Mouse (Mus musculus): Measurements from ENCODE around the gene Olfr654. TPM values are rescaled to one million over a fixed set of nuclear protein-coding genes. Genes with fewer than 3 reads are reported as not detected.

Olfr654 gene
- polyA plus RNA-seq (2021; fragmentation: Nextera tagmentation) = not detected in 2 replicates
- long read RNA-seq, experiment 1 = 0 reads
- long read RNA-seq, experiment 2 = 0 reads

GRCm38 (mm10) chr7:104586725-104587124 lies at the start of gene Olfr654:
TSS of gene Olfr654 (plus strand) at chr7:104587025.

GRCm38 (mm10) chr7:104549833-104550232 lies 37.0 kb upstream of the Olfr654 start, which contains the start of gene Olfr651:
TSS of gene Olfr651 (plus strand) at chr7:104550133.

GRCm38 (mm10) chr7:104560601-104561000 lies 26.2 kb upstream of the Olfr654 start, which contains the start of gene Olfr652:
TSS of gene Olfr652 (plus strand) at chr7:104560901.

GRCm38 (mm10) chr7:104577014-104577413 lies 9.8 kb upstream of the Olfr654 start, which contains the start of gene Olfr653:
TSS of gene Olfr653 (plus strand) at chr7:104577314.

GRCm38 (mm10) chr7:104601679-104602078 lies 14.9 kb downstream of the Olfr654 start, which contains the start of gene Olfr655:
TSS of gene Olfr655 (minus strand) at chr7:104601779.

DNA sequence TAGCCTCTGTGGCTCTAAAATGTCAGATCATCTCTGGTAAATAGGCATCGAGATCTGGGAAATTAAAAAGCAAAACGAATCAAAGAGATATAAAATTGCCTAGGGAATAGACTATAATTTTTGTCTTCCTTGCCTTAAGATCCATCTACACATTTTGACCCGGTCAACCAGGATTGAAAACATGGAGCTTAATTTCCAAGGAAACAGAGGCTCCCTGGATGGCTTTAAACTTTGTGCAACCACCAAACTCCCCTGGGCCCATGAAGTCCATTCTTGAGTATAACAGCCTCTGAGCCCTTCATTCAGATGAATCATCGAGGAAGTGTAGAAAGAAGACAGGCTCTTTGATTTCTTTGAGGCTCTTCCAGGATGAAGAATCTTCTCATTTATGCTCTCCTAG lies 26.8 kb downstream of the Olfr654 start, which contains the start of gene Olfr656:
Olfr656 (plus strand) TSS at position 301 of the 400 bp plus-strand sequence.

GRCm38 (mm10) chr7:104624494-104624893 lies 37.7 kb downstream of the Olfr654 start, which contains the start of gene Olfr657:
TSS of gene Olfr657 (plus strand) at chr7:104624794.

Other genes starting within 250 kb of the Olfr654 start
- gene Trim12c, start 233.7 kb upstream of the Olfr654 start, polyA plus RNA-seq (2021; fragmentation: Nextera tagmentation) = 0.67 and 0.77 TPM in 2 replicates
- gene Trim30b, start 217.1 kb upstream of the Olfr654 start, polyA plus RNA-seq (2021; fragmentation: Nextera tagmentation) = 0.05 TPM in 1 of 2 replicates, not detected in the other
- not detected in 2 replicates for gene Trim30c, start 186.2 kb upstream of the Olfr654 start, polyA plus RNA-seq (2021; fragmentation: Nextera tagmentation)
- gene Trim30a, start 121.8 kb upstream of the Olfr654 start, polyA plus RNA-seq (2021; fragmentation: Nextera tagmentation) = 0.59 and 0.65 TPM in 2 replicates
- gene Trim30d, start 79.2 kb upstream of the Olfr654 start, polyA plus RNA-seq (2021; fragmentation: Nextera tagmentation) = 0.40 and 0.46 TPM in 2 replicates
- gene Olfr651, start 36.9 kb upstream of the Olfr654 start, polyA plus RNA-seq (2021; fragmentation: Nextera tagmentation) = not detected in 2 replicates
- 0.04 TPM in 1 of 2 replicates, not detected in the other for gene Olfr652, start 26.1 kb upstream of the Olfr654 start, polyA plus RNA-seq (2021; fragmentation: Nextera tagmentation)
- not detected in 2 replicates for gene Olfr653, start 9.7 kb upstream of the Olfr654 start, polyA plus RNA-seq (2021; fragmentation: Nextera tagmentation)
- not detected in 2 replicates for gene Olfr655, start 14.8 kb downstream of the Olfr654 start, polyA plus RNA-seq (2021; fragmentation: Nextera tagmentation)
- not detected in 2 replicates for gene Olfr656, start 26.9 kb downstream of the Olfr654 start, polyA plus RNA-seq (2021; fragmentation: Nextera tagmentation)
- not detected in 2 replicates for gene Olfr657, start 37.8 kb downstream of the Olfr654 start, polyA plus RNA-seq (2021; fragmentation: Nextera tagmentation)
- 0.09 and 0.13 TPM in 2 replicates for gene Olfr658, start 60.3 kb downstream of the Olfr654 start, polyA plus RNA-seq (2021; fragmentation: Nextera tagmentation)
- gene Olfr659, start 79.7 kb downstream of the Olfr654 start, polyA plus RNA-seq (2021; fragmentation: Nextera tagmentation) = not detected in 2 replicates
- not detected in 2 replicates for gene Olfr661, start 99.5 kb downstream of the Olfr654 start, polyA plus RNA-seq (2021; fragmentation: Nextera tagmentation)
- not detected in 2 replicates for gene Usp17le, start 190.4 kb downstream of the Olfr654 start, polyA plus RNA-seq (2021; fragmentation: Nextera tagmentation)